Mouse (Mus musculus) bone marrow macrophage, adult 2 months (primary cell): ENCODE data around the gene Cnmd.

Experiments
- CTCF ChIP-seq: IDR thresholded peaks from 2 replicates; pipeline ENCODE4 v1.5.1; 2012; ENCODE audit warnings: low read depth, mild to moderate bottlenecking, low read length, moderate library complexity
- POLR2A ChIP-seq: IDR thresholded peaks from 2 replicates; pipeline ENCODE4 v1.6.1; 2012; ENCODE audit warnings: mild to moderate bottlenecking, low read depth, low read length, borderline replicate concordance

DNA sequence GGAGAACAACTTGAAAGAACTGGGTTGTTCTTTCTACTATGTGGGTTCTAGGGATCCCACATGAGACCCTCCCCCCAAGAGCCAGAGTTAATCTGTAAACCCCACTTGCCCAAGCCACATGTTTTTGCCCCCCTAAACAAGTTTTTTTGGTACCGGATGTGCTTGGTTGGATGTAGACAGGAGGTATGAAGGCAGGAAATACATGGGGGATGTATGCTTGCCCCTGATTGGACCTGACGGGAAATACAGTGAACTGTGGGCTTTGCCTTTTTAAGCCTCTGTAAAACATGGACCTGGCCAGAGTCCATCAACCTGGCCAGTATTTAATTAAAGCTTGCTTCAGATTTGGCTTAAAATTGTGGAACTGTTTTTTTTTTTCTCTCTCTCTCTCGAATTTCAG, 12.3 kb downstream of the Cnmd start:
- TF ChIP-seq CTCF (no peak), POLR2A (no peak)
